Mouse (Mus musculus): ENCODE data around the gene Aar2. TPM values are rescaled to one million over a fixed set of nuclear protein-coding genes. Genes with fewer than 3 reads are reported as not detected.

Aar2 gene
- total and polyA plus RNA-seq, 3 experiments: 28.8 to 32.9 (median 30.5) TPM

DNA sequence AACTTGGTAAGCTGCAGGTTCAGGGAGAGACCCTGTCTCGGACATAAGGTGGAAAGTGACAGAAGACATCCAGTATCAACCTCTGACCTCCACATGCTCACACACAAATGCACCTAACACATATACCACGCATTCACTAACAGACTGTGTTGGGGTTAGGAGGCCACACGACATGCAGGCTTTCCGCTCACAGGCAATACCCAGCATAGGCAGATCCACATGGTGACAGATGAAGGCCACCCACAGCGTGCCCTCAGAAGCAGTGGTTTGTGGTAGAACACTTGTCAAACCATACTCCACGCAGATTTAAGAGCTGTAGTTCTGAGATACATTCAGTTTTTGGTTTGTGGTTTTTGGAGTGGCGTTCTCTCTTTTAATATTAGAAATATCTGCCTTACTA is 21.3 kb downstream of the Aar2 start:
- DNase-seq: peak; percentile 51

DNA sequence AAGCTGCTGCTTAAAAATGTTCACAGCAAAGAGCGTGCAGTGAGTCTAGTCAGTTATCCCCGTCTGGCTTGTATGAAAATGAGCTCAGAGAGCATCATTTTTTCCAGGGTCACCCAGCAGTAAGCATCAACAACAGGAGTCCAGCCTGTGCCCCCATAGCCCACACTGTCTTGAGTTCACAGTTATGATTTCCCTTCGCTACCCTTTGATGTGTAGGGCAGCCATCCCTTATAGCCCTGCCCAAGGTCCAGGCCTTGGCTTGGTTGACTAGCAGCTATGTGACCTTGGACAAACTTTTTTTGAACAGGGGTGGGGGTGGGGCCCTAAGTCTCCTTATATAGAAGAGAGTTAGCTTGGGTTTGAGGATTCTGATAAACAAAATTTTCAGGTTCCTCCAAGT is 21.9 kb downstream of the Aar2 start:
- DNase-seq: peak; percentile 76

DNA sequence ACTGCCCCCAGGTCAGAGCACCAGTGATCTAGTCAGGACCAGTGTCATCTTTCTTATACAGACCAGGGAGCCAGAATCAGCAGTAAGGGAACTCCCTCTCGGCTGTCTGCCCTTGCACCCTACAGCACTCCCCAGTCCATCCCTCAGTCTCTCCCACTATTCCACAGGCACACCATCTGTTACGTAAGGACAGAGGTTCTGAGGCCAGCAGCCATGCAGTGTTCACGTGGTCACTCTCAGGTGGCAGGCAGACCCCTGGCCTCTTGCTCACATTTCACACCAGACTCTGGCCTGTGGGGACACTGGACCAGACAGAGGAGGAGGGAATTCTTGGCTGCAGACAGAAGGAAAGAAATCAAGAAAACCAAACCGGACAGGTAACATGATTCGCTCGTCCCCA is 24.1 kb downstream of the Aar2 start:
- DNase-seq: no peak

DNA sequence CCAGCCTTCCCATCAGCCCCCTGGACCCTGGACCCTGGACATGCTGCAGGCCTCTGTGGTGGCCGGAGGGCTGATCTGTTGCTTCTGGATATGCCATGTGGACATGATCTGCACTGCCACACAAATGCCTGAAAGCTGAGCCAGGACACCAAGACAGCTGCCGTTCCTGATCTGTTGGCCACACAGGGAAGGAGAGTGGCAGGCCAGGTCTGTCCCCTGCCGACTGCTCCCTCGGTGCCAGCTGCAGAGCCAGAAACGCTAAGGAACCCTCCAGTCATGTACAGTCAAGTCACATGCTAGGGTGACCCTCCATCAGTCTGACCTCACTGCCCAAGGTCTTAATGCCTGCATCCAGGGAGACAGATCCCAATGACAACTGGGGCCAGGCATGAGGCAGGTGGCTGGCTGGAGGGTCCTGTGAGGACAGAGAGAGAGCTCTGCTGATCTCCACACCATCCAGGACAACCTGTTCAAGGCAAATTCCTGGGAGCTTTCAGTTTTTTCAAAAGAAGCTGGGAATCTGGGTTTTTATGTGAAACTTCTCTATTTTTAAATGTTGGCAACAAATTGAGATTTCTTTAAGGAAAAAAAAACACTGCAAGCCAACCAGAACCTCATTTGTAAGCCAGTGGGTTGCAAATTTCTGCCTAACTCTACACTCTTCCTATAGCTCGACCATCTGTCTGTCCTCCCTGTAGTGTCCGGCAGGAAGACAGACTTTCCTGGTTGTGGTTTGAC is 29.6 kb downstream of the Aar2 start:
- DNase-seq: no peak

DNA sequence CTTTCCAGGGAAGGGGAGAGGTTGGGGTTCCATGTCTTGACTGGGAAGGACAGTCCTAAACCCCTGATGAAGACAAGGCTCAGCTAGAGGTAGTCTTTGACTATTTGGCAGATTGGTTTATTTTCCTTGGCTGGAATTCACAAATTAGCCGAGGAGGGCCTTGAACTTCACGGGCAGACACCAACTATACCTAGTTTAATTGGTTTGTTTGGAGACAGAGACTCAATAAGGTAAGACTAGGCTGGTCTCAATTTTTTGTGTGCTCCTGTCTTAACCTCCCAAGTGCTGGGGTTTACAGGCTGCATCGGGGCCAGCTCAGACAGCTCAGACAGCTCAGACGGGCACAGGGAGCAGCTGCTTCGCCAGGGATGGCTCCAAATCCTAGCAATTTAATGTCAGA is 33.1 kb downstream of the Aar2 start:
- DNase-seq: peak; percentile 56

DNA sequence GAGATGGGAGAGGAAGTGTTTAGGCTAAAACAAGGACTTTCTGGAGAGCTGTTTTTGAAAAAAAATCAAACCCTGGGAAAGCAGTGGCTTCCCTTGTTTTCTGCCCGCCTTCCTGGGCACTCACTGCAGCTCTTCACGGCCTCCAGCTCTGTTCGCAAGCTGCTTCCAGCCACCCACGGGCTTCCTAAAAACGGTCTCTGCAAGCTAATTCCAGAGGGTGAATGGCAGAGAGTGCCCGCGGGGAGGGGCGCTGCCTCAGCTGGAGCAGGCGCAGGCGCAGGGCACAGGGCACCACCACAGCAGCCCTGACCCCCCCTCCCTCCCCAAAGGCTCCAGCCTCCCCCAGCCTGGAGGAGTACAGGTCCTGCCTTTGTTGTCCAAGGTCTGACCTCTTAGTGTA is 33.9 kb downstream of the Aar2 start:
- peak; percentile 47 for DNase-seq

DNA sequence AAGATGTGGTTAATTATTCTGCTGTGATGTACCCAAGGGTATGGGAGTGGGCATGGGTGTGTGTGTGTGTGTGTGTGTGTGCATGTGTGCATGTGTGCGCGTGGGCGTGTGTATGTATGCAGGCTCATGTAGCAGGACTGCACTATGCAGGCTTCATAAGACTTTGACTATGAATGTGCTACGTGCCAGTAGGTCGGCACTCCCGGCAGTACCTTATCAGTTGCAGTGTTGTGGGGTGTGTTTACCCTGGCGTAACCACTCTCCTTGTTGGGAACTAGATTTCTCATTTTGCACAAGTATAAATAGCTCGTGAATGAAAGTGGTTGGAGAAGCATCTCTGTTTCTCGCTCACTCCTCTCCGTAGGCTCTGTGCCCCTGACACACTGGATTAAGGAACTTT is 35.5 kb downstream of the Aar2 start:
- DNase-seq: no peak

DNA sequence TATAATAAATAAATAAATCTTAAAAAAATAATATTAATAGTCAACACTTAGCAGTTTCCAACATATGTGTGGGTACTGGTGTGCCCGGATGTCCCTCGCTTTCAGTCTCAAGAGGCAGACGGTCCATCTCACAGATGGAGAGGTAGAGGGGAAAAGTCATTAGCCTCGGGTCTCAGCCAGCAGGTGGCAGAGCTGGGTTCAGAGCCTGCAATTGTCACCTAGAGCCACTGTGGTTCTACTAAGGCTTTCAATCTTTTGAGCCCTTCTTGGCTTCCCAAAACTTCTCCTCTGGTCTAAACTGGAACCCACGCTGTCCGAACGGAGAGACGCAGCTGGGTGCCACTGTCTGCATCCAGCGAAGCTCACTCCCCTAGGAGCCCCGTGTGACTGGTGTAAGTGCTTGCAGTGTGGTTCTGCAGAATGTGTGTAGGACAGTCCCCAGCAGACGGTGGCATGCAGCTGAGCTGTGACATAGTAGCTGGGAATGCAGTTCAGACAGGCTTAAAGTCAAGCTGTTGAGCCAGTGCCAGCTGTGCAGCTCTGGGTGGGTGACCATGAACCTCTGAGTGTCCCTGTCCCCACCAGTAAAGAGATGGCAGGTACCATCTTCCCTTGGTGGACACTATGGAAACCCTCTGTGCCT is 36.9 kb downstream of the Aar2 start:
- peak; percentile 53 for DNase-seq

DNA sequence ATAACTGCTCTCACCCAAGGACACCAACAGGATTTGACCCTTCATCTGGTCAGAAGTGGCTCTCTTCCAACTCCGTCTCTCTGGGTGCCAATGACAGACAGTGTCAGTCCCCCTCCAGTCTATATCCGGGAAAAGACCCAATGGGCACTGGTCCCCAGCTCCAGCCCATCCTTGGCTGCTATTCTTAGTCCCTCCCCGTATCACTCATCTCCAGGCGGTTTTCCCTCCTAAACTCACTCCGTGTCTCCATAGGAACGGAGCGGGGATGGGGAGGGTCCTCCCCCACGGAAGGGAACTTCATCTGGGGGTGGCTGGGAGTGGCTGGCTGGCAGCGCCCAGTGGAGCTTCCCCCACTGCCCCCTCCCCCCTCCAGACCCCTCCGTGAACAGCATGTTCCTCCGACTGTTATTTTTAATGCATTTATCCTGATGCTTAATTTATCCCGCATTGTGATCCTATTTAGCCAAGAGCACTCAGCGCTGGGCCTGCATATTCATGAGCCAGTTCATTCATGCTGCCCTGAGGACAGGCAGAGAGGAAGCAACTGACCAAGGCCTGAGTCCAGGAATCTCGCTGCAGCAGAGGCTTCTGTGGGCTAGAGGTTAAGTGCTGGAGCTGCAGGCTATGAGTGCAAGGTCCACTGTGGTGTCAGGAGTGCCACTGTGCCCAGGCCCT is 37.5 kb downstream of the Aar2 start:
- no peak for DNase-seq

DNA sequence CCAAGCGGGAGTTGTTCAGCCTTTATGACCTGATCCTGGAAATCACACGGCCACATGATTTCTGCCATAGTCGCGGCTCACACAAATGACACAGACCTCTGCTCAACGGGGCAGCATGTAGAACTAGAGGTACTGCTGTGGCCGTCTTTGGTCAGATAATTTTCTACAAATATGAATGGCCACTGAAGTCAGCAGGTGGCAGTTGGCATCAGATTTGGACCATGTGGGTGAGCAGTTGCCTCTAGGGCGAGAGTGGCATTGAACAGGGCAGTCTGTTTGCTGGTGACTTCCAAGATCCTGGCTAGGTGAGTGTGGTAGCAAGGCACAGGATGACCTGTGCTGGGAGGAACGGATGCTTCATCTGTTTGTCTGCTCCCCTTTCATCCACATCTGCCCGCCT is 42.1 kb downstream of the Aar2 start:
- no peak for DNase-seq

DNA sequence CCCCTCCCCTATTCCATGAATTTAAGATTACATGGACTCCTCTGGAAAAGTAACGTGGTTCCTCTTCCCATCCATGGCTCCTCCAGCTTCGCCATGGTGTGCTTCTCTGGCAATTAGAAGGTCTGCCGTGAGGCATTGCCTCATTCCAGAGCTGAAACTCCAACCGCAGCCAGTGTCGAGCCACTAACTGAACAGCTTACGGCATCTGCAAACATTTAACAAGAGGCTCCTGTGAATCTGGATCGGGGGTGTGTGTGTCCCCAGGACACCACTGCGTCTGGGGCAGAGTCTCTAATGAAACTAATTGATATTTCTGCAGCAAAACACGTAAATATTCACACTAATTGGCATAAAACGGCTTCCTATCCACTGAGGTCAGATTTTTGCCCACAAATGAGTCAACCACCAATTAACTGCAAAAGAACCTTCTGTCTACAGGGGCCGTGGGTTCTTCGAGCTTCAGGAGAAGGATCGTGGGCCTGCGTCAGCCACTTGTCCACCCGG is 47.7 kb downstream of the Aar2 start:
- DNase-seq: no peak

DNA sequence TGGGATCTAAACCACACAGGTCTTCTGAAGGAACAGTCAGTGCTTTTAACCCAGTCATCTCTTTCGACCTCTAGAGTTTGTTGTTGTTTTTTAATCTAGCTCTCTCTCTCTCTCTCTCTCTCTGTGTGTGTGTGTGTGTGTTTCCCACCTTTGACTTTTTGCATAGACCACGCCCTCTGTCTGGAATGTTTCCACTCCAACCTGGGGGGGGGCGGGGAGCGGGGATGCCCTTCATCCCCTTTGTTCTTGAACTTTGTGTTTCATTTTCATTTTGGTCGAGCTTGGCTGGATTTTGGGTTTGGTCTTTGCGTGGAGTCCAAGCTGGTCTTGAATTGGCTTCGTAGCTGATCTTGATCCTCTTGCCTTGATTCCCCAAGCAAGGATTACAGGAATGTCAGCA is 55.2 kb downstream of the Aar2 start:
- DNase-seq: no peak

DNA sequence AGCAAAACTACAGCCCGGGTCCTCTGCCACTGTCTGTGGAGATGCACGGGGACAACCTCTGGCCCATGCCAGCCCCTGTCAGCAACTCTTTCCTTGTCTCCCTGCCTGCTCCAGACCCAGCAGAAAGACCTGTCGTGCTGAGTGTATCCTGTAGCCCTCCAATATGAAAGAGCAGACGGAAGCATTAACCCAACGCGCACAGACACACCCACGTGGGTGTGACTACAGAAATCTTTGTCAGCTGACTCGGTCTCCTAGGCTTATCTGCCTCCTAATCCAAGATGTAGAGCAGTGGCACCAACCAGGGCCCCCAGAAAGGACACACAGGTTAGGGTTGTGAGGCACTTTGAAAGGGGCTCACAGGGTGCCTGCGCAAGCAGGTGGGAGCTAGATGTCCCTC is 56.3 kb downstream of the Aar2 start:
- no peak for DNase-seq

DNA sequence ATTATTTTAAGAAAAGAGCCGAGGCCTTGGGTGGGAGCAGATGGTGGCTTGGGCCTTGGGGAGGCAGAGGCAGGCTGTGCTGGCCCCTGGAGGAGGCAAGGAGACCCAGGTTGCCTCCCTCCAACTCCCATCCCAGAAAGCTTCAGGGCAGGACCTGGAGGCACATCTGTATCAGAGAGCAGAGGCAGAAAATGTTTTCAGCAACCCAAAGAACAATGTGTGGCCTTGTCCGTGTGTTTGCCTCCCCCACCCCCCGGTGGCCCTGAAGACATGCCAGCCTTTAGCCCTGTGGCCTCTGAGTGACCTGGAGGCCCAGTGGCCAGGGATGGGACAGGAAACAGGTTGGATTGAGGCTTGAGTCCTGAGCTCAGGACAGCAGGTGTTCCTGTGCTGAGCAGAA is 57.8 kb downstream of the Aar2 start:
- no peak for DNase-seq

DNA sequence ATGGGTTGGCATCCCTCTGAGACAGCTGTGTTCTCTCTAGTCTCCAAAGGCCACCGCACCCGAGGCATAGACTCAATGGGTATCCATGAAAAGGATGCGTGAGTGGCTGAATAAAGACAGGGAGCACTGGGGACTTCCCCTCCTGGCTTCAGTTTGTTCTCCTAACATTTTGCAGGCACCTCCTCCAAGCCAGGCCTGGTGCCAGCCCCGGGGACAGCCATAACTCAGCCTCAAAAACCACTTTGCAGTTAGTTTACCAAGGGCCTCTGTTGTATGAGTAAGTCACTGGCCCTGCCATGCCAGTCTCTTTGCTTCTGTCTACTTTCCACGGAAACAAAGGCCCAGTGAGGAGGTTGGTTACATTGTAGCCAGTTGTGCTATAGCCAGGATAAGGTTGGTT is 58.6 kb downstream of the Aar2 start:
- DNase-seq: peak; percentile 73

DNA sequence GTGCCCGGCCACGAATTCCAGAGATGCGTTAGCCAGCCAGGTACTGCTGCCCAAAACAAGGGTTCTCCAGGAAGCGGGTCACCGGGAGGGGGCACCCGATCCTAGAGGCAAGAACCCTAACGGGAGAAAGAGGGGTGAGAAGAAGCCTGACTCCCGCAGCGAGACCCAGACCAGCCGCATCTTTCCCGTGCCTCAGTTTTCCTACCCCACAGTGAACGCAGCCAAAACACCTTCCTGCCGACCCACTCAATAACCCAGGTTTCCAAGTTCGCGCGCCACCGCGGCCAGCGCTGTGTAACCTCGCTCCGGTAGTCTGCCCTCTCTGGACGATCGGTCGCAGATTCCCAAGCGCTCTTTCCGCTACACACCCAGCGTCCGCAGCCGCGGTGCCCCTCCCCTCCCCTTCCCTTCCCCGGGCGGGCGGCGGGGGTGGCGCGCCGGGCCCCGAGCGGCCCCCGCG is 65.7 kb downstream of the Aar2 start:
- peak; percentile 82 for DNase-seq

DNA sequence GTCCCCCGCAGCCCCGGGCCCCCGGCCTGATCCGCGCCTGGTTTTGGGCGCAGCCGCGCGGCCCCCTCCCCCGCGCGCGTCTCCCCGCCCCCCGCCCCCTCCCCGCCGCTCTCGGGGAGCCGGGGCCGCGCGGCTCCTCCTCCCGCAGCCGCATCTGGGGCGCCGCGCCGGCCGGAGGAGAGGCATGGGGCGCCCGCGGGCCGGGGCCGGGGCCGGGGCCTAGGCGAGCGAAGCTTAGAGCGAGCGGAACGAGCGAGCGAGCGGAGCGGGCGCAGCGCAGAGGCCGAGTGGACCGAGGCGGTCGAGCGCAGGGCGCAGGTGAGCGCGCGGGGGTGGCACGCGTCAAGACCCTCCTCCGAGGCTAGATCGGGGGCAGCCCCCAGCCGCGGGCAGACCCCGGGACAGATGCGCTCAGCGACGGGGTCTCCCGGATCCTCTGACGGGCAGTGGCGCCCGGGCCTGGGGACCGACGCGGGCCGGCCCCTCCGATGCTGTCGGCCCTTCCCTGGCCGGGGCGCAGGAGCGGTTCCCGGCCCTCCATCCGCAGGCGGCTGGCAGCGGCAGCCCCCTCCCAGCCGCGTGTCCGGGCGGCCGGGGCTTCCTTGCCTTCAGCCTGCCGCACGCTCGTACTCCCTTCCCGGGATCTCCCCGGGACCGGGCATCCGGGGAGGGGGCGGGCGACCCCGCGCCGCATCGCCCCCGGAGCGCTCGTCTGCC is 66.3 kb downstream of the Aar2 start, which contains the start of gene Dlgap4:
TSS of gene Dlgap4 (plus strand) at position 165 of the 717 bp plus-strand sequence.
- DNase-seq: peak; percentile 54

DNA sequence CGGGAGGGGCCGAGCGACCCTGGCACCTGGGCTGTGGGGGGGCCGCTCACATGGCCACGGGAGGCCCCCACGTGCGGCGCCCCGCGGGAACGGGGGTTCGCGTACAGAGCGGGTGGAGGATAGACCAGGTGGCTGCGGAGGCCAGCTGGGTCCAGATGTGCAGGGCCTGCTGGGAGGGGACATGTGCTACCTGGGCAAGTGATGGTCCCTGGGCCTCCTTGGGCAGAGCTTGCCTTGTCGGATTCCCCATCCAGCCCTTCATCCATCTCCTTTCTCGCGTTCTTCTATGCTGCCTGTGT is 66.8 kb downstream of the Aar2 start:
- DNase-seq: no peak

DNA sequence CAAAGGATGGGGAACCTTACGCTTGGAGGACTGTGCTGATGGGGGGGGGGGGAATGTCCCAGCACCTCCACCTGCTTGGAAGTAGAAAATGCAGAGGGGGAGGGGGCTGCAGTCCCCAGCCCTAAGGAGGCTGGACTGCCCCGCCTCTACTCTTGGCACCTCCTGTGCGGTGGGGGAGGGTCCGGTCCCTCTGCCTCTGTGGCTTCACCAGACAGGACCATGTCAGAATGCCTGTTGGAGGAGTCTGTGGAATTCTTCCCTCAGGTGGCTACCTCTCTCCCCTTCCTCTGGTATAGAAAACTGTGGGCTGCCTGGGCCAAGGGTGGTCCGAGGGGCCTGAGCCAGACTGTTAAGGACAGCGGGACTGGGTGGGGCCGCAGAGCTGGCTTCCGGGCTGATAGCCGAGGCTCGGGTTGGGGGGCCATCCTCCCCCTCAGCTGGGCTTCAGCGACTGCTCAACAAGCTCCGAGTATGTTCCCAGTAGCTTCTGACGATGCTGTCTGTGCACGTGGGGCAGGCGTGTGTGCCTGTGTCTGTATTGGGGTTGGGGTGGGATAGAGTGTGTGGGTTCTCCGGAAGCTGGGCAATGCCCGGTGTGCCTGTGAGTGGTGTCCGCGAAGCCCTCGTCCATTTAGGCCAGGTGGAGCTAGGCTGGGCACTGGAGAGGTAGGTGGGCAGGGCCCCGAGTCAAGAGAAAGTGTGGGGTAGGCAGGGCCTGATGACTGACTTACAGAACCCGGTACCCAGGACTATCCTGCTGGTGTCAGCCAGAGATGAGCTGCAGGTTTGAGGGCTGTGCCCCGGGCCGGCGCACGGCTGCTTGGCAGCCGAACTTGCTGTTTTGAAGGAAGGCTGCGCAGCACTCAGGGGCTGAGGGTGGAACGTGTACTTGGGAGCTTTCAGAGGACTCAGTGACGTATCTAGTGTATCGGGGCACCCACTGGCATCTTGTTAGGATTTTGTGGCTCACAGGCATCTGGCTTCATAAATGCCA is 67.6 kb downstream of the Aar2 start:
- DNase-seq: no peak

DNA sequence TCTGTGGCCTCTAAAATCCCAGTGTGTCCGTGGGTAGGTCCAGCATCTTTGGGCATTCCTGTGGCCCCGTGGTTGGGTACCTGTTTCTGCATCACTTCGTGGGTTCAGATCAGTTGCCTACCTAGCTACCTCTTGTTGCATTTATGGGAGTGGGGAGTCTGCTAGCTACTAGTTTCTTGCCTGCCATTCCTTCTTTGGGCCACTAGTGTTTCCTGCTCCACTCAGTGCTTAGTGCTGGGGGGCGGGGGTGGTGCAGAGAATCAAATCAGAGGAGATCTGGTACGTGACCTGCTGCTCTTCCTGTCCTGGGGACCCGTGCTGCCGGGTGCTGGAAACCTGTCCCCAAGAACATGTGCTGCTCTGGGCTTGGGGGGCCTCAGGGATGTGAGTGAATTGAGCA is 69.1 kb downstream of the Aar2 start:
- DNase-seq: no peak

DNA sequence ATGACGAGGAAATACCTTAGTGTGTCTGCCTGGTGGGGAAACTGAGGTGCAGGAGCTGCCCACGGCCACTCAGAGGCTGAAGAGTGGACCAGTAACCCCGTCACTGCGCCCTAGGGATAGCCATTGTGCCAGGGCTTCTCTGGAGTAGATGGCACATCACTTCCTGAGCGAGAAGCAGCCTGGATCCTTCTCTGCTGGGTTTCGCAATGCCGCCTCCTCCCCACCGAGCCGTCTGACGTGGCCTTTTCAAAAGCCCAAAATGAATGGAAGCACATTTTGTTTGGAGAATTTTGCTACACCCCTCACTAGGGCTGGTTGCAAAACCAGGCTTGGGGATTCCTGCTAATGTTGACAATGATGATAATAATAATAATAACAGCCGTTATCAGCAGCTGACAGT is 70.2 kb downstream of the Aar2 start:
- peak; percentile 35 for DNase-seq

Measured in adrenal gland, adult 2 months (tissue).